Mouse (Mus musculus) hindbrain, embryonic 15.5 days (tissue): ENCODE measurements at regions not wholly inside any gene's neighbourhood (a gene's known extent, or its start where the extent isn't known, plus 50 kb on each side); places are given as distances from the start of the nearest gene placed in this dataset.

Experiments used
- ATAC-seq: fragments of 200-750 bp; cut with Nextera tagmentation; 2 replicates; pipeline ENCODE4 v1.8.0; 2017; ENCODE audit warnings: low read depth, moderate number of reproducible peaks, moderate TSS enrichment; ENCODE audit not compliant: low FRiP score
- H3K27ac ChIP-seq: fragments of 300-500 bp; sonication (generic); replicated peaks from 2 replicates; pipeline ENCODE4 v1.5.1; 2015; ENCODE audit warnings: mild to moderate bottlenecking, inconsistent platforms
- H3K27me3 ChIP-seq: fragments of 300-500 bp; sonication (generic); 2 replicates; pipeline ENCODE4 v1.6.1; 2015; ENCODE audit warnings: control low read depth, inconsistent platforms
- H3K36me3 ChIP-seq: fragments of 300-500 bp; sonication (generic); 2 replicates; pipeline ENCODE4 v1.6.1; 2015; ENCODE audit warnings: control low read depth, inconsistent platforms
- H3K4me1 ChIP-seq: fragments of 300-500 bp; sonication (generic); replicated peaks from 2 replicates; pipeline ENCODE4 v1.6.1; 2015; ENCODE audit warnings: control low read depth, inconsistent platforms
- H3K4me2 ChIP-seq: fragments of 300-500 bp; sonication (generic); 2 replicates; pipeline ENCODE4 v1.6.1; 2015; ENCODE audit warnings: moderate library complexity, mild to moderate bottlenecking, inconsistent platforms
- H3K4me3 ChIP-seq: fragments of 300-500 bp; sonication (generic); 2 replicates; pipeline ENCODE4 v1.5.1; 2015; ENCODE audit warnings: mild to moderate bottlenecking, inconsistent platforms
- H3K9ac ChIP-seq: fragments of 300-500 bp; sonication (generic); 2 replicates; pipeline ENCODE4 v1.6.1; 2015; ENCODE audit warnings: inconsistent platforms
- H3K9me3 ChIP-seq: fragments of 300-500 bp; sonication (generic); 2 replicates; pipeline ENCODE4 v1.6.1; 2016; ENCODE audit warnings: control low read depth, inconsistent platforms
- WGBS: fragments of 180-500 bp; shearing (Covaris S2); methylation state at CpG from one replicate; pipeline ENCODE4 v1.1.7; 2015; 5-methylcytosine and 5-hydroxymethylcytosine counted together

DNA sequence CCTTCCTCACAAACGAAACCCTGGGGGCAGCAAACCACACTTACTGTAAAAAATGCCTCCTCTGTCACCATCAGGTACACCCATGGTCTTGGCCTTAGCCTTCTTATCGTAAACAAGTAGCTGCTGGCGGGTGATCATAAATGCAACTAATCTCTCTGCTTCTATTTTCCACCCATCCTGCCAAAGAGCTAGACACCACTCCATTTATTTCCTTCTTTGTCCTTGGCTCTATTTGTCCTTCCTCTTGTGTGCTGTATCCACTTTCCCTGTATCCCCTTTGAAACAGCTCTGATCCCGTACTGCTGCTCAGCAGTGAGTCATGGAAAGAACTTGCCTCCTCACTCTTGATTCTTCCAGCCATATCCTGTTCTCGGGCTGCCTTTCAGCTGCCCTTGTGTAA is 108.3 kb upstream of the Kcnq5 start:
- WGBS = 63% methylated on average over 5 of the region's 5 CpGs
- no peaks in the 10 kb centered on the region for H3K4me1 ChIP-seq

More for the DNA sequence above, 108.3 kb upstream of the Kcnq5 start:
- no peak for ATAC-seq
- no peak overlapping the region for H3K4me2 ChIP-seq
- H3K9me3 ChIP-seq = no peaks in the 10 kb centered on the region
- no peak overlapping the region for H3K9ac ChIP-seq
- no peak overlapping the region for H3K27ac ChIP-seq
- H3K36me3 ChIP-seq = no peaks in the 10 kb centered on the region
- H3K27me3 ChIP-seq = no peaks in the 10 kb centered on the region
- H3K4me3 ChIP-seq = no peak overlapping the region
